Mouse (Mus musculus) embryonic facial prominence, embryonic 14.5 days (tissue): ENCODE data around the gene Arhgdia. TPM values are rescaled to one million over a fixed set of nuclear protein-coding genes. Genes with fewer than 3 reads are reported as not detected.
"Not testable (repeated sequence)": the region's sequence is repeated elsewhere in the genome, so short reads cannot be mapped to it uniquely, and the experiment has no call there.

Experiments
- ATAC-seq: fragments of 200-750 bp; cut with Nextera tagmentation; 2 replicates; pipeline ENCODE4 v1.8.0; 2017; ENCODE audit warnings: low read depth, moderate number of reproducible peaks, moderate TSS enrichment
- DNase-seq: peaks from one replicate; pipeline ENCODE4 v3.0.0-alpha.2; 2015; ENCODE audit warnings: low spot score
- H3K27ac ChIP-seq: fragments of 300-500 bp; sonication (generic); replicated peaks from 2 replicates; pipeline ENCODE4 v1.5.1; 2014; ENCODE audit warnings: low read depth, mild to moderate bottlenecking, low read length, moderate library complexity
- H3K27me3 ChIP-seq: fragments of 300-500 bp; sonication (generic); replicated peaks from 2 replicates; pipeline ENCODE4 v1.6.1; 2014; ENCODE audit warnings: low read length; ENCODE audit not compliant: control insufficient read depth, insufficient read depth
- H3K36me3 ChIP-seq: fragments of 300-500 bp; sonication (generic); 2 replicates; pipeline ENCODE4 v1.6.1; 2014; ENCODE audit warnings: low read length, mixed read lengths; ENCODE audit not compliant: control insufficient read depth, insufficient read depth
- H3K4me1 ChIP-seq: fragments of 300-500 bp; sonication (generic); 2 replicates; pipeline ENCODE4 v1.6.1; 2014; ENCODE audit warnings: antibody characterized with exemption, low read length; ENCODE audit not compliant: control insufficient read depth, insufficient read depth
- H3K4me2 ChIP-seq: fragments of 300-500 bp; sonication (generic); 2 replicates; pipeline ENCODE4 v1.6.1; 2014; ENCODE audit warnings: low read depth, mild to moderate bottlenecking, low read length, moderate library complexity, mixed read lengths
- H3K4me3 ChIP-seq: fragments of 300-500 bp; sonication (generic); 2 replicates; pipeline ENCODE4 v1.5.1; 2014; ENCODE audit warnings: low read depth, mild to moderate bottlenecking, low read length
- H3K9ac ChIP-seq: fragments of 300-500 bp; sonication (generic); 2 replicates; pipeline ENCODE4 v1.6.1; 2014; ENCODE audit warnings: low read depth, mild to moderate bottlenecking, low read length, moderate library complexity, mixed read lengths
- H3K9me3 ChIP-seq: fragments of 300-500 bp; sonication (generic); 2 replicates; pipeline ENCODE4 v1.6.1; 2016; ENCODE audit warnings: low read length; ENCODE audit not compliant: control insufficient read depth
- WGBS: fragments of 180-500 bp; shearing (Covaris S2); extraction: QIAGEN DNeasy Blood & Tissue Kit; methylation state at CpG from one replicate; pipeline ENCODE4 v1.1.7; 2014; 5-methylcytosine and 5-hydroxymethylcytosine counted together
- polyA plus RNA-seq: library from polyadenylated mRNA; unstranded; fragments of >200 nt; fragmentation: Nextera tagmentation; extraction: Ambion mirVana; gene quantifications from 2 replicates; pipeline ENCODE4 v1.2.1, GENCODE M21; 2014

The Arhgdia gene
- polyA plus RNA-seq, 1 experiment from 2014 or later: 558 TPM

- 9% methylated on average over 30 of the region's 99 CpGs for WGBS
- peak overlapping the region; percentile 100 for H3K4me3 ChIP-seq
- peaks cover 70% of the 10 kb centered on the region for H3K36me3 ChIP-seq
- H3K27ac ChIP-seq: peak overlapping the region; percentile 94
- H3K27me3 ChIP-seq: no peaks in the 10 kb centered on the region
- H3K9ac ChIP-seq: peak overlapping the region; percentile 100
- peak; percentile 23 for ATAC-seq
- DNase-seq: no peak
- peaks cover 10% of the 10 kb centered on the region for H3K4me1 ChIP-seq
- no peaks in the 10 kb centered on the region for H3K9me3 ChIP-seq
- peak overlapping the region; percentile 95 for H3K4me2 ChIP-seq
Measured at GRCm38 (mm10) chr11:120597240-120598235, 16.1 kb upstream of the Arhgdia start.

- no peaks in the 10 kb centered on the region for H3K4me1 ChIP-seq
- H3K9ac ChIP-seq: no peak overlapping the region
- no peaks in the 10 kb centered on the region for H3K27me3 ChIP-seq
- WGBS: 95% methylated on average over 6 of the region's 6 CpGs
- no peak overlapping the region for H3K27ac ChIP-seq
- H3K4me3 ChIP-seq: no peak overlapping the region
- H3K4me2 ChIP-seq: no peak overlapping the region
- peaks cover 99% of the 10 kb centered on the region for H3K36me3 ChIP-seq
- DNase-seq: no peak
- peaks cover 4% of the 10 kb centered on the region; the same call in 1 of the 2 replicates for H3K9me3 ChIP-seq
- ATAC-seq: no peak
Measured at GRCm38 (mm10) chr11:120588531-120588930, 7.1 kb upstream of the Arhgdia start.

- Histone ChIP-seq H3K4me3 (no peak overlapping the region), H3K9me3 (peaks cover 4% of the 10 kb centered on the region; the same call in 1 of the 2 replicates), H3K36me3 (peaks cover 69% of the 10 kb centered on the region), H3K4me2 (no peak overlapping the region), H3K27me3 (no peaks in the 10 kb centered on the region), H3K27ac (no peak overlapping the region), H3K9ac (no peak overlapping the region), H3K4me1 (peaks cover 9% of the 10 kb centered on the region)
- no peak for ATAC-seq
- DNase-seq: no peak
- 90% methylated on average over 1 of the region's 1 CpGs for WGBS
Measured at GRCm38 (mm10) chr11:120583937-120584336, 2.5 kb upstream of the Arhgdia start.

- H3K9me3 ChIP-seq, H3K4me2 ChIP-seq, H3K27me3 ChIP-seq, ATAC-seq, DNase-seq, H3K9ac ChIP-seq, H3K4me3 ChIP-seq, H3K27ac ChIP-seq, H3K4me1 ChIP-seq: not testable (repeated sequence)
- peaks cover 69% of the 10 kb centered on the region for H3K36me3 ChIP-seq
- WGBS: 90% methylated on average over 2 of the region's 2 CpGs
Measured at GRCm38 (mm10) chr11:120582982-120583293, 1.5 kb upstream of the Arhgdia start.

- Histone ChIP-seq H3K27ac (peak overlapping the region; percentile 96), H3K9me3 (peaks cover 4% of the 10 kb centered on the region; the same call in 1 of the 2 replicates), H3K4me2 (peak overlapping the region; percentile 64), H3K27me3 (no peaks in the 10 kb centered on the region), H3K9ac (peak overlapping the region; percentile 94), H3K4me1 (peaks cover 9% of the 10 kb centered on the region), H3K36me3 (peaks cover 69% of the 10 kb centered on the region), H3K4me3 (peak overlapping the region; percentile 88)
- 72% methylated on average over 8 of the region's 8 CpGs for WGBS
- ATAC-seq (no peak), DNase-seq (no peak)
Measured at GRCm38 (mm10) chr11:120582268-120582981, 1.0 kb upstream of the Arhgdia start.

GRCm38 (mm10) chr11:120580871-120581331 lies 523 bp downstream of the Arhgdia start:
- H3K27ac ChIP-seq: peak overlapping the region; percentile 96
- no peaks in the 10 kb centered on the region for H3K27me3 ChIP-seq
- ATAC-seq (peak; percentile 21), DNase-seq (peak; percentile 33)
- peaks cover 9% of the 10 kb centered on the region for H3K4me1 ChIP-seq
- peak overlapping the region; percentile 64 for H3K4me2 ChIP-seq
- peak overlapping the region; percentile 94 for H3K9ac ChIP-seq
- under 1% methylated on average over 18 of the region's 44 CpGs for WGBS
- H3K36me3 ChIP-seq: peaks cover 58% of the 10 kb centered on the region
- peak overlapping the region; percentile 88 for H3K4me3 ChIP-seq
- peaks cover 4% of the 10 kb centered on the region; the same call in 1 of the 2 replicates for H3K9me3 ChIP-seq

GRCm38 (mm10) chr11:120580190-120580589 lies 1.2 kb downstream of the Arhgdia start:
- H3K27ac ChIP-seq: peak overlapping the region; percentile 96
- peak overlapping the region; percentile 88 for H3K4me3 ChIP-seq
- no peaks in the 10 kb centered on the region for H3K27me3 ChIP-seq
- 66% methylated on average over 7 of the region's 7 CpGs for WGBS
- peaks cover 52% of the 10 kb centered on the region for H3K36me3 ChIP-seq
- ATAC-seq (no peak), DNase-seq (no peak)
- peaks cover 4% of the 10 kb centered on the region; the same call in 1 of the 2 replicates for H3K9me3 ChIP-seq
- peak overlapping the region; percentile 94 for H3K9ac ChIP-seq
- peaks cover 9% of the 10 kb centered on the region for H3K4me1 ChIP-seq
- H3K4me2 ChIP-seq: peak overlapping the region; percentile 64

- DNase-seq (peak; percentile 65), ATAC-seq (no peak)
- peaks cover 4% of the 10 kb centered on the region; the same call in 1 of the 2 replicates for H3K9me3 ChIP-seq
- H3K4me3 ChIP-seq: peak overlapping the region; percentile 88
- H3K36me3 ChIP-seq: peaks cover 46% of the 10 kb centered on the region
- peak overlapping the region; percentile 96; the same call in 1 of the 2 replicates for H3K27ac ChIP-seq
- 57% methylated on average over 15 of the region's 15 CpGs for WGBS
- peak overlapping the region; percentile 94 for H3K9ac ChIP-seq
- H3K4me2 ChIP-seq: peak overlapping the region; percentile 64
- H3K27me3 ChIP-seq: no peaks in the 10 kb centered on the region
- H3K4me1 ChIP-seq: peaks cover 11% of the 10 kb centered on the region
Measured at GRCm38 (mm10) chr11:120579316-120580107, 1.9 kb downstream of the Arhgdia start.
